Mouse (Mus musculus) kidney, adult 2 months (tissue): ENCODE measurements at regions not wholly inside any gene's neighbourhood (a gene's known extent, or its start where the extent isn't known, plus 50 kb on each side); places are given as distances from the start of the nearest gene placed in this dataset.

Experiments used
- CTCF ChIP-seq: fragments of 200-500 bp; conservative IDR thresholded peaks from 2 replicates; pipeline ENCODE4 v1.5.1; 2011; ENCODE audit warnings: low read depth, mild to moderate bottlenecking, control low read depth, low read length, moderate library complexity, mixed read lengths; ENCODE audit not compliant: insufficient read depth, insufficient read length
- POLR2A ChIP-seq: fragments of 200-500 bp; IDR thresholded peaks from one replicate; pipeline ENCODE4 v1.6.1; 2011; ENCODE audit warnings: low read depth, low read length, control low read depth

DNA sequence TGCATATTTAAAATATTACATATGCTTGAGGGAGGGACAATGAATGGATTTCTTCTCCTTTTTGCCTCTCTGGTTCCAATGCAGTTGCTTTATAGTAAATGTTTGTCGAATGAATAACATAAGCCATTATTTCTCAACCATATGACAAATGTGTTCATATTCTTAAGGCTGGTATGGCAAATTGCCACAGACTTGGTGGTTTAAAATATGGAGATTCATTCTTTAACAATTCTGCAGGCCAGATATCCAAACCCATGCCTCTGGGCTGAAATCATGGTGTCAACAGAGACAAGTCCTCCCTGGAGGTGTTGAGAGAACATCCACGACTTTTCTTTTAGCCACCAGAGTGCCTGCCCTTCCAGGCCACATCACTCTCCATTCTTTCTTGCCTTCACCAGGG, 193.4 kb downstream of the Ttc8 start:
- TF ChIP-seq POLR2A (no peak), CTCF (no peak)
